Comparison of ENCODE assay signal across 25 mouse cellular contexts in genomic region chr2:156080391-156080790, GRCm38 (mm10). TPM values are rescaled to one million over a fixed set of nuclear protein-coding genes. Genes with fewer than 3 reads are reported as not detected.
DNase-seq lines count a peak whose midpoint lies in the region; ATAC-seq and TF ChIP-seq lines count a peak whose summit lies in the region.
"Had no signal": no experiment of that assay in that cellular context is flagged by ENCODE, and none has a peak within 500 bp of the region (broad histone marks: within the 10 kb centered on the region; RNA-seq: fewer than 3 reads in every experiment).

No protein-coding gene starts in this region.

- no peak for TF ChIP-seq CTCF in gastrocnemius, adult 2 months (IDR thresholded peaks at IDR 0.05)
- TF ChIP-seq CTCF in hindbrain, postnatal 0 days (IDR thresholded peaks at IDR 0.05; ENCODE audit: low read depth), result no peak

- H3K27ac ChIP-seq in gastrocnemius, adult 2 months, result peak overlapping the region; percentile 50; the same call in 1 of the 2 replicates
- H3K27ac ChIP-seq in heart, embryonic 13.5 days (replicated peaks), result 0 out of 2 replicates have a peak overlapping the region, but pooled peaks have one; percentile 24
- peak overlapping the region; percentile 48; the same call in 1 of the 2 replicates for H3K27ac ChIP-seq in hindbrain, postnatal 0 days
- H3K27ac ChIP-seq in hindbrain, embryonic 11.5 days (ENCODE audit: low read depth, low read length), result no peak overlapping the region
- no peak overlapping the region for H3K27ac ChIP-seq in liver, embryonic 11.5 days (ENCODE audit: low read depth, low read length)
- H3K27ac ChIP-seq: embryonic facial prominence, embryonic 15.5 days; forebrain, embryonic 10.5 days; hindbrain, embryonic 12.5 days had no signal

- WGBS in heart, embryonic 13.5 days, result 79% methylated on average over 7 of the region's 7 CpGs
- 86% methylated on average over 7 of the region's 7 CpGs for WGBS in hindbrain, postnatal 0 days
- 91% methylated on average over 7 of the region's 7 CpGs for WGBS in hindbrain, embryonic 11.5 days
- WGBS in liver, embryonic 11.5 days, result 88% methylated on average over 7 of the region's 7 CpGs

- DNase-seq in gastrocnemius, adult 2 months, result no peak
- no peak for DNase-seq in gastrocnemius, postnatal 10 days
- no peak for DNase-seq in heart, postnatal 25 days (ENCODE audit: low spot score)
- DNase-seq in hindbrain, postnatal 0 days (ENCODE audit: low spot score), result no peak
- no peak for DNase-seq in hindbrain, embryonic 11.5 days (ENCODE audit: low spot score)
- DNase-seq in liver, embryonic 11.5 days (ENCODE audit: low spot score), result peak; percentile 24
- no peak for DNase-seq in liver
- DNase-seq: adrenal gland, postnatal 25 days; embryo, embryonic 11 days; gastrocnemius, postnatal 25 days; kidney, adult 8-10 months had no signal

- intact Hi-C loops in gastrocnemius, adult 2 months (cut with DNase I), result no loop called here
- intact Hi-C loops in heart, postnatal 25 days (cut with DNase I), result no loop called here

- ATAC-seq in heart, embryonic 13.5 days (ENCODE audit: extremely low read depth, insufficient number of reproducible peaks, low FRiP score, low TSS enrichment), result no peak
- ATAC-seq in hindbrain, postnatal 0 days, result no peak
- ATAC-seq in hindbrain, embryonic 11.5 days (ENCODE audit: low FRiP score), result no peak
- no peak for ATAC-seq in liver, embryonic 11.5 days (replicated peaks; ENCODE audit: low FRiP score)
- ATAC-seq: activated CD4-positive, CD25-positive, alpha-beta regulatory T cell, adult 4 months; forebrain, embryonic 16.5 days; intestine, embryonic 16.5 days; Patski had no signal

- H3K9me3 ChIP-seq in heart, embryonic 13.5 days, result no peaks in the 10 kb centered on the region
- H3K9me3 ChIP-seq in hindbrain, postnatal 0 days (ENCODE audit: low read length), result no peaks in the 10 kb centered on the region
- no peaks in the 10 kb centered on the region for H3K9me3 ChIP-seq in hindbrain, embryonic 11.5 days (ENCODE audit: control insufficient read depth, low read length)
- H3K9me3 ChIP-seq in liver, embryonic 11.5 days (ENCODE audit: control insufficient read depth, low read length), result no peaks in the 10 kb centered on the region
- H3K9me3 ChIP-seq: embryonic facial prominence, embryonic 15.5 days; forebrain, embryonic 10.5 days; hindbrain, embryonic 12.5 days had no signal

- H3K9ac ChIP-seq in heart, embryonic 13.5 days, result no peak overlapping the region
- H3K9ac ChIP-seq in hindbrain, postnatal 0 days (replicated peaks; ENCODE audit: low read length), result no peak overlapping the region
- H3K9ac ChIP-seq in hindbrain, embryonic 11.5 days (ENCODE audit: low read depth, low read length), result no peak overlapping the region
- no peak overlapping the region for H3K9ac ChIP-seq in liver, embryonic 11.5 days (ENCODE audit: low read depth, low read length)
- H3K9ac ChIP-seq: embryonic facial prominence, embryonic 15.5 days; hindbrain, embryonic 12.5 days had no signal

- peaks cover 43% of the 10 kb centered on the region for H3K4me1 ChIP-seq in heart, embryonic 13.5 days
- H3K4me1 ChIP-seq in hindbrain, postnatal 0 days (ENCODE audit: insufficient read depth, low read length), result no peaks in the 10 kb centered on the region
- no peaks in the 10 kb centered on the region for H3K4me1 ChIP-seq in hindbrain, embryonic 11.5 days (replicated peaks; ENCODE audit: control insufficient read depth, insufficient read depth, low read length)
- H3K4me1 ChIP-seq in liver, embryonic 11.5 days (replicated peaks; ENCODE audit: control insufficient read depth, insufficient read depth, low read length), result peaks cover 5% of the 10 kb centered on the region; the same call in 1 of the 2 replicates
- H3K4me1 ChIP-seq: embryonic facial prominence, embryonic 15.5 days had no signal

- H3K4me3 ChIP-seq in gastrocnemius, adult 2 months, result no peak overlapping the region
- H3K4me3 ChIP-seq in heart, embryonic 13.5 days, result no peak overlapping the region
- H3K4me3 ChIP-seq in hindbrain, postnatal 0 days (ENCODE audit: low read length), result no peak overlapping the region
- no peak overlapping the region for H3K4me3 ChIP-seq in hindbrain, embryonic 11.5 days (ENCODE audit: low read depth, low read length)
- no peak overlapping the region for H3K4me3 ChIP-seq in liver, embryonic 11.5 days (ENCODE audit: low read depth, low read length)
- H3K4me3 ChIP-seq: embryonic facial prominence, embryonic 15.5 days; erythroblast, embryonic 14.5 days; forebrain, embryonic 10.5 days; hindbrain, embryonic 12.5 days had no signal

- peaks cover 37% of the 10 kb centered on the region for H3K36me3 ChIP-seq in heart, embryonic 13.5 days
- peaks cover 31% of the 10 kb centered on the region for H3K36me3 ChIP-seq in hindbrain, postnatal 0 days (ENCODE audit: insufficient read depth, low read length)
- peaks cover 22% of the 10 kb centered on the region; the same call in 1 of the 2 replicates for H3K36me3 ChIP-seq in hindbrain, embryonic 11.5 days (ENCODE audit: control insufficient read depth, insufficient read depth, low read length)
- H3K36me3 ChIP-seq in liver, embryonic 11.5 days (ENCODE audit: control insufficient read depth, insufficient read depth, low read length), result peaks cover 20% of the 10 kb centered on the region

- H3K4me2 ChIP-seq in heart, embryonic 13.5 days, result no peak overlapping the region
- no peak overlapping the region for H3K4me2 ChIP-seq in hindbrain, postnatal 0 days (ENCODE audit: low read depth, low read length)
- no peak overlapping the region for H3K4me2 ChIP-seq in hindbrain, embryonic 11.5 days (replicated peaks; ENCODE audit: low read depth, low read length)
- no peak overlapping the region for H3K4me2 ChIP-seq in liver, embryonic 11.5 days
- H3K4me2 ChIP-seq: embryonic facial prominence, embryonic 15.5 days; hindbrain, embryonic 12.5 days had no signal

- H3K27me3 ChIP-seq in heart, embryonic 13.5 days (replicated peaks), result no peaks in the 10 kb centered on the region
- H3K27me3 ChIP-seq in hindbrain, postnatal 0 days (ENCODE audit: insufficient read depth, low read length), result no peaks in the 10 kb centered on the region
- H3K27me3 ChIP-seq in hindbrain, embryonic 11.5 days (ENCODE audit: control insufficient read depth, insufficient read depth, low read length), result no peaks in the 10 kb centered on the region
- H3K27me3 ChIP-seq in liver, embryonic 11.5 days (replicated peaks; ENCODE audit: control insufficient read depth, insufficient read depth, low read length), result no peaks in the 10 kb centered on the region
- H3K27me3 ChIP-seq: CH12.LX; embryonic facial prominence, embryonic 15.5 days; hindbrain, embryonic 12.5 days; Patski had no signal

RNA-seq across cellular contexts. Expression of gene Spag4, which starts 15.4 kb away (rescaled TPM):
- under 1 TPM; 0.33 to 0.36 TPM for total RNA-seq in gastrocnemius, adult 2 months (2021)
- under 1 TPM; 0.85 to 0.86 TPM for total RNA-seq in gastrocnemius, postnatal 10 days (2021)
- polyA plus RNA-seq in heart, embryonic 13.5 days (2015; fragmentation: Nextera tagmentation; extraction: Ambion mirVana), result 2.1 and 2.3 TPM in 2 replicates
- total RNA-seq in heart, postnatal 25 days (2021), result 1 to 10 TPM in 1 of 2 experiments, under 1 TPM in 1; 0.75 to 1.4 TPM
- total RNA-seq in hindbrain, postnatal 0 days (2014; rRNA removed), result 7.9 and 18.5 TPM in 2 replicates
- 8.3 and 8.7 TPM in 2 replicates for polyA plus RNA-seq in hindbrain, postnatal 0 days (2015; fragmentation: Nextera tagmentation; extraction: Ambion mirVana)
- polyA plus RNA-seq in hindbrain, embryonic 11.5 days (2014; fragmentation: Nextera tagmentation; extraction: Ambion mirVana), result 3.9 and 4.8 TPM in 2 replicates
- polyA plus RNA-seq in liver, embryonic 11.5 days (2014; fragmentation: Nextera tagmentation; extraction: Ambion mirVana), result 4.1 and 4.7 TPM in 2 replicates
- polyA plus RNA-seq: activated CD4-positive, CD25-positive, alpha-beta regulatory T cell, adult 4 months had no signal

RNA-seq across cellular contexts. Expression of gene Fer1l4, which starts 27.6 kb away (rescaled TPM):
- total RNA-seq in gastrocnemius, adult 2 months (2021), result not detected
- not detected for total RNA-seq in gastrocnemius, postnatal 10 days (2021)
- polyA plus RNA-seq in heart, embryonic 13.5 days (2015; fragmentation: Nextera tagmentation; extraction: Ambion mirVana), result not detected in 2 replicates
- not detected for total RNA-seq in heart, postnatal 25 days (2021)
- total RNA-seq in hindbrain, postnatal 0 days (2014; rRNA removed), result not detected in 2 replicates
- polyA plus RNA-seq in hindbrain, postnatal 0 days (2015; fragmentation: Nextera tagmentation; extraction: Ambion mirVana), result 0.15 TPM in 1 of 2 replicates, not detected in the other
- not detected in 2 replicates for polyA plus RNA-seq in hindbrain, embryonic 11.5 days (2014; fragmentation: Nextera tagmentation; extraction: Ambion mirVana)
- polyA plus RNA-seq in liver, embryonic 11.5 days (2014; fragmentation: Nextera tagmentation; extraction: Ambion mirVana), result not detected in 2 replicates
- total RNA-seq: adrenal gland, adult 18-20 months; adrenal gland, postnatal 25 days; CH12.LX; common myeloid progenitor, adult 5-6 weeks; gastrocnemius, postnatal 25 days; granulocyte monocyte progenitor cell, adult 5-6 weeks had no signal
- polyA plus RNA-seq: activated CD4-positive, CD25-positive, alpha-beta regulatory T cell, adult 4 months; embryonic facial prominence, embryonic 15.5 days; erythroblast, embryonic 14.5 days; forebrain, embryonic 10.5 days; forebrain, embryonic 16.5 days; heart, embryonic 14.5 days; Patski had no signal

RNA-seq across cellular contexts. Expression of gene Cpne1, which starts 31.4 kb away (rescaled TPM):
- 10 to 100 TPM in 1 of 2 experiments, 1 to 10 TPM in 1; 8.6 to 10.1 TPM for total RNA-seq in gastrocnemius, adult 2 months (2021)
- 10 to 100 TPM; 14.5 to 15.1 TPM for total RNA-seq in gastrocnemius, postnatal 10 days (2021)
- 22.7 and 28.4 TPM in 2 replicates for polyA plus RNA-seq in heart, embryonic 13.5 days (2015; fragmentation: Nextera tagmentation; extraction: Ambion mirVana)
- 10 to 100 TPM; 15.6 to 18.4 TPM for total RNA-seq in heart, postnatal 25 days (2021)
- total RNA-seq in hindbrain, postnatal 0 days (2014; rRNA removed), result 49.8 and 65.0 TPM in 2 replicates
- polyA plus RNA-seq in hindbrain, postnatal 0 days (2015; fragmentation: Nextera tagmentation; extraction: Ambion mirVana), result 12.8 and 16.4 TPM in 2 replicates
- 45.1 and 46.1 TPM in 2 replicates for polyA plus RNA-seq in hindbrain, embryonic 11.5 days (2014; fragmentation: Nextera tagmentation; extraction: Ambion mirVana)
- polyA plus RNA-seq in liver, embryonic 11.5 days (2014; fragmentation: Nextera tagmentation; extraction: Ambion mirVana), result 55.8 and 62.5 TPM in 2 replicates

RNA-seq across cellular contexts. Expression of gene Rbm12, which starts 31.4 kb away (rescaled TPM):
- 1 to 10 TPM; 4.9 to 8.1 TPM for total RNA-seq in gastrocnemius, adult 2 months (2021)
- 10 to 100 TPM; 13.9 to 17.9 TPM for total RNA-seq in gastrocnemius, postnatal 10 days (2021)
- polyA plus RNA-seq in heart, embryonic 13.5 days (2015; fragmentation: Nextera tagmentation; extraction: Ambion mirVana), result 18.3 and 20.4 TPM in 2 replicates
- total RNA-seq in heart, postnatal 25 days (2021), result 10 to 100 TPM; 13.2 to 14.2 TPM
- 27.1 and 33.9 TPM in 2 replicates for total RNA-seq in hindbrain, postnatal 0 days (2014; rRNA removed)
- polyA plus RNA-seq in hindbrain, postnatal 0 days (2015; fragmentation: Nextera tagmentation; extraction: Ambion mirVana), result 15.5 and 16.9 TPM in 2 replicates
- polyA plus RNA-seq in hindbrain, embryonic 11.5 days (2014; fragmentation: Nextera tagmentation; extraction: Ambion mirVana), result 38.4 and 41.6 TPM in 2 replicates
- polyA plus RNA-seq in liver, embryonic 11.5 days (2014; fragmentation: Nextera tagmentation; extraction: Ambion mirVana), result 20.0 and 31.5 TPM in 2 replicates

RNA-seq across cellular contexts. Expression of gene Gm28036, which starts 46.5 kb away (rescaled TPM):
- 1 to 10 TPM; 3.8 to 4.3 TPM for total RNA-seq in gastrocnemius, adult 2 months (2021)
- 10 to 100 TPM; 12.8 to 13.4 TPM for total RNA-seq in gastrocnemius, postnatal 10 days (2021)
- polyA plus RNA-seq in heart, embryonic 13.5 days (2015; fragmentation: Nextera tagmentation; extraction: Ambion mirVana), result 10.4 and 13.7 TPM in 2 replicates
- total RNA-seq in heart, postnatal 25 days (2021), result 10 to 100 TPM; 10.3 to 12.9 TPM
- total RNA-seq in hindbrain, postnatal 0 days (2014; rRNA removed), result 46.0 and 82.1 TPM in 2 replicates
- polyA plus RNA-seq in hindbrain, postnatal 0 days (2015; fragmentation: Nextera tagmentation; extraction: Ambion mirVana), result 10.6 and 12.0 TPM in 2 replicates
- polyA plus RNA-seq in hindbrain, embryonic 11.5 days (2014; fragmentation: Nextera tagmentation; extraction: Ambion mirVana), result 19.7 and 20.1 TPM in 2 replicates
- 10.8 and 12.1 TPM in 2 replicates for polyA plus RNA-seq in liver, embryonic 11.5 days (2014; fragmentation: Nextera tagmentation; extraction: Ambion mirVana)
- polyA plus RNA-seq: erythroblast, embryonic 14.5 days had no signal

Comparison
In these comparisons a context has a peak if more than half of its experiments do, and no peak if none do; other contexts are left out.
1. H3K27ac ChIP-seq: peak in gastrocnemius, adult 2 months (single experiment), heart, embryonic 13.5 days (single experiment) and hindbrain, postnatal 0 days (single experiment); none in hindbrain, embryonic 11.5 days (single experiment) and liver, embryonic 11.5 days (single experiment).